Mouse (Mus musculus) neural tube, embryonic 13.5 days (tissue): Measurements from ENCODE around the gene Olfr645. TPM values are rescaled to one million over a fixed set of nuclear protein-coding genes. Genes with fewer than 3 reads are reported as not detected.

ENCODE experiments used
- polyA plus RNA-seq: library from polyadenylated mRNA; unstranded; fragments of >200 nt; fragmentation: Nextera tagmentation; extraction: Ambion mirVana; gene quantifications from 2 replicates; pipeline ENCODE4 v1.2.1, GENCODE M21; 2015

The Olfr645 gene
- polyA plus RNA-seq, 1 experiment from 2014 or later = not detected

Other genes starting within 250 kb of the Olfr645 start
- not detected in 2 replicates for gene Hbb-bh2, start 244.9 kb downstream of the Olfr645 start, polyA plus RNA-seq
- 31.8 and 57.0 TPM in 2 replicates for gene Hbb-bh1, start 242.3 kb downstream of the Olfr645 start, polyA plus RNA-seq
- gene Hbb-y, start 232.2 kb downstream of the Olfr645 start, polyA plus RNA-seq = 3,874 and 4,036 TPM in 2 replicates
- not detected in 2 replicates for gene Olfr66, start 199.2 kb downstream of the Olfr645 start, polyA plus RNA-seq
- gene Olfr64, start 191.0 kb downstream of the Olfr645 start, polyA plus RNA-seq = not detected in 2 replicates
- not detected in 2 replicates for gene Olfr65, start 182.0 kb downstream of the Olfr645 start, polyA plus RNA-seq
- not detected in 2 replicates for gene Olfr631, start 156.6 kb downstream of the Olfr645 start, polyA plus RNA-seq
- 0.08 TPM in 1 of 2 replicates, not detected in the other for gene Olfr632, start 151.1 kb downstream of the Olfr645 start, polyA plus RNA-seq
- not detected in 2 replicates for gene Olfr633, start 141.0 kb downstream of the Olfr645 start, polyA plus RNA-seq
- gene Olfr635, start 114.3 kb downstream of the Olfr645 start, polyA plus RNA-seq = not detected in 2 replicates
- gene Olfr638, start 86.7 kb downstream of the Olfr645 start, polyA plus RNA-seq = not detected in 2 replicates
- not detected in 2 replicates for gene Olfr639, start 68.2 kb downstream of the Olfr645 start, polyA plus RNA-seq
- not detected in 2 replicates for gene Olfr640, start 59.9 kb downstream of the Olfr645 start, polyA plus RNA-seq
- not detected in 2 replicates for gene Olfr641, start 50.0 kb downstream of the Olfr645 start, polyA plus RNA-seq
- gene Olfr642, start 32.8 kb downstream of the Olfr645 start, polyA plus RNA-seq = not detected in 2 replicates
- not detected in 2 replicates for gene 4930516K23Rik, start 24.0 kb downstream of the Olfr645 start, polyA plus RNA-seq
- not detected in 2 replicates for gene Olfr644, start 13.6 kb downstream of the Olfr645 start, polyA plus RNA-seq
- gene Olfr646, start 19.4 kb upstream of the Olfr645 start, polyA plus RNA-seq = not detected in 2 replicates
- not detected in 2 replicates for gene Ubqln5, start 44.4 kb upstream of the Olfr645 start, polyA plus RNA-seq
- gene Olfr643, start 51.9 kb upstream of the Olfr645 start, polyA plus RNA-seq = not detected in 2 replicates
- not detected in 2 replicates for gene Ubqln3, start 57.8 kb upstream of the Olfr645 start, polyA plus RNA-seq
- not detected in 2 replicates for gene Ubqlnl, start 65.1 kb upstream of the Olfr645 start, polyA plus RNA-seq
- gene Olfm5, start 79.4 kb upstream of the Olfr645 start, polyA plus RNA-seq = not detected in 2 replicates
- 0.23 and 0.25 TPM in 2 replicates for gene Olfr648, start 97.9 kb upstream of the Olfr645 start, polyA plus RNA-seq
- not detected in 2 replicates for gene Olfr649, start 110.5 kb upstream of the Olfr645 start, polyA plus RNA-seq
- gene Trim6, start 133.3 kb upstream of the Olfr645 start, polyA plus RNA-seq = 0.47 and 0.83 TPM in 2 replicates
- gene Trim34a, start 159.0 kb upstream of the Olfr645 start, polyA plus RNA-seq = 0.84 TPM in 2 replicates
- 0.08 and 0.14 TPM in 2 replicates for gene Trim5, start 202.6 kb upstream of the Olfr645 start, polyA plus RNA-seq
- 2.3 and 3.1 TPM in 2 replicates for gene Trim12a, start 230.0 kb upstream of the Olfr645 start, polyA plus RNA-seq
- not detected in 2 replicates for gene Trim34b, start 244.0 kb upstream of the Olfr645 start, polyA plus RNA-seq